Comparison of ENCODE assay signal across 16 mouse cellular contexts in genomic region chr4:156166477-156166876, GRCm38 (mm10). TPM values are rescaled to one million over a fixed set of nuclear protein-coding genes. Genes with fewer than 3 reads are reported as not detected.
DNase-seq lines count a peak whose midpoint lies in the region; ATAC-seq and TF ChIP-seq lines count a peak whose summit lies in the region.
"Had no signal": no experiment of that assay in that cellular context is flagged by ENCODE, and none has a peak within 500 bp of the region (broad histone marks: within the 10 kb centered on the region; RNA-seq: fewer than 3 reads in every experiment).

No protein-coding gene starts in this region.

- 88% methylated on average over 9 of the region's 9 CpGs for WGBS in lung, postnatal 0 days
- WGBS in midbrain, embryonic 11.5 days = 89% methylated on average over 9 of the region's 9 CpGs

- H3K9me3 ChIP-seq in lung, postnatal 0 days (ENCODE audit: low read length) = no peaks in the 10 kb centered on the region
- peaks cover 5% of the 10 kb centered on the region; the same call in 1 of the 2 replicates for H3K9me3 ChIP-seq in midbrain, embryonic 11.5 days (ENCODE audit: control insufficient read depth, low read length)
- H3K9me3 ChIP-seq: midbrain, embryonic 15.5 days had no signal

- peak; percentile 86 for DNase-seq in heart, adult 11 months
- DNase-seq in heart, postnatal 4 days = no peak
- DNase-seq in lung, postnatal 0 days (ENCODE audit: low spot score) = no peak
- no peak for DNase-seq in lung, postnatal 25 days (ENCODE audit: low spot score)
- peak; percentile 40 for DNase-seq in thymus, postnatal 14 days
- DNase-seq in c-Kit-positive CD71-positive TER-119-positive erythroid progenitor cells, embryonic 14.5 days (ENCODE audit: low spot score) = no peak
- DNase-seq in midbrain, embryonic 11.5 days (ENCODE audit: low spot score, missing footprints) = no peak
- DNase-seq: adrenal gland, postnatal 14 days; cerebellum, adult 18-20 months; gastrocnemius, postnatal 36 days; kidney, adult 18-20 months; right cerebral cortex, postnatal 25 days had no signal

- H3K27ac ChIP-seq in lung, postnatal 0 days (ENCODE audit: low read length) = no peak overlapping the region
- H3K27ac ChIP-seq in midbrain, embryonic 11.5 days (ENCODE audit: low read depth, low read length) = no peak overlapping the region
- H3K27ac ChIP-seq: forebrain, embryonic 12.5 days; limb, embryonic 10.5 days; midbrain, embryonic 15.5 days had no signal

- H3K36me3 ChIP-seq in lung, postnatal 0 days (ENCODE audit: insufficient read depth, low read length) = peaks cover 37% of the 10 kb centered on the region; the same call in 1 of the 2 replicates
- peaks cover 44% of the 10 kb centered on the region for H3K36me3 ChIP-seq in midbrain, embryonic 11.5 days (ENCODE audit: control insufficient read depth, insufficient read depth, low read length)

- TF ChIP-seq EP300 in lung, postnatal 0 days (IDR thresholded peaks at IDR 0.05) = no peak

- no peak overlapping the region for H3K4me2 ChIP-seq in lung, postnatal 0 days (replicated peaks; ENCODE audit: low read depth, low read length)
- no peak overlapping the region for H3K4me2 ChIP-seq in midbrain, embryonic 11.5 days
- H3K4me2 ChIP-seq: forebrain, embryonic 12.5 days; midbrain, embryonic 15.5 days had no signal

- no peak for ATAC-seq in lung, postnatal 0 days
- ATAC-seq in erythroid progenitor cell, adult 5-6 weeks (replicated peaks; ENCODE audit: low FRiP score, poor library complexity, severe bottlenecking) = 0 out of 2 replicates have a peak, but pooled peaks have one; percentile 31
- no peak for ATAC-seq in midbrain, embryonic 11.5 days (ENCODE audit: low FRiP score)
- ATAC-seq: midbrain, embryonic 15.5 days had no signal

- peak; percentile 39 for TF ChIP-seq CTCF in lung, postnatal 0 days (IDR thresholded peaks at IDR 0.05)

- no peaks in the 10 kb centered on the region for H3K4me1 ChIP-seq in lung, postnatal 0 days (ENCODE audit: insufficient read depth, low read depth, low read length)
- H3K4me1 ChIP-seq in midbrain, embryonic 11.5 days (ENCODE audit: control insufficient read depth, insufficient read depth, low read length) = no peaks in the 10 kb centered on the region
- H3K4me1 ChIP-seq: forebrain, embryonic 12.5 days; limb, embryonic 10.5 days; midbrain, embryonic 15.5 days had no signal

- no peak overlapping the region for H3K4me3 ChIP-seq in lung, postnatal 0 days (ENCODE audit: low read depth, low read length)
- no peak overlapping the region for H3K4me3 ChIP-seq in midbrain, embryonic 11.5 days (ENCODE audit: low read depth, low read length)
- H3K4me3 ChIP-seq: forebrain, embryonic 12.5 days; limb, embryonic 10.5 days; midbrain, embryonic 15.5 days had no signal

- no peaks in the 10 kb centered on the region for H3K27me3 ChIP-seq in lung, postnatal 0 days (replicated peaks; ENCODE audit: insufficient read depth, low read length)
- no peaks in the 10 kb centered on the region for H3K27me3 ChIP-seq in midbrain, embryonic 11.5 days (ENCODE audit: control insufficient read depth, insufficient read depth, low read length)
- H3K27me3 ChIP-seq: forebrain, embryonic 12.5 days; midbrain, embryonic 15.5 days had no signal

- no peak overlapping the region for H3K9ac ChIP-seq in lung, postnatal 0 days (replicated peaks; ENCODE audit: low read depth)
- no peak overlapping the region for H3K9ac ChIP-seq in midbrain, embryonic 11.5 days (ENCODE audit: low read length)
- H3K9ac ChIP-seq: forebrain, embryonic 12.5 days; midbrain, embryonic 15.5 days had no signal

RNA-seq across cellular contexts. Expression of gene Agrn, which starts 30.8 kb away (rescaled TPM):
- total RNA-seq in heart, postnatal 4 days (2021) = 100 to 1,000 TPM; 112 TPM
- 70.1 and 85.7 TPM in 2 replicates for polyA plus RNA-seq in lung, postnatal 0 days (2015; fragmentation: Nextera tagmentation; extraction: Ambion mirVana)
- 107 and 119 TPM in 2 replicates for total RNA-seq in erythroid progenitor cell, adult 5-6 weeks (2015; ENCODE audit: low replicate concordance)
- 52.9 and 82.3 TPM in 2 replicates for total RNA-seq in erythroid progenitor cell, adult 5-6 weeks (2017; ENCODE audit: low replicate concordance)
- polyA plus RNA-seq in midbrain, embryonic 11.5 days (2014; fragmentation: Nextera tagmentation; extraction: Ambion mirVana) = 62.2 and 68.2 TPM in 2 replicates

RNA-seq across cellular contexts. Expression of gene Isg15, which starts 34.1 kb away (rescaled TPM):
- total RNA-seq in heart, postnatal 4 days (2021) = 1 to 10 TPM; 1.3 to 1.4 TPM
- polyA plus RNA-seq in lung, postnatal 0 days (2015; fragmentation: Nextera tagmentation; extraction: Ambion mirVana) = 11.8 and 13.8 TPM in 2 replicates
- total RNA-seq in erythroid progenitor cell, adult 5-6 weeks (2015; ENCODE audit: low replicate concordance) = 32.8 and 101 TPM in 2 replicates
- 71.3 and 108 TPM in 2 replicates for total RNA-seq in erythroid progenitor cell, adult 5-6 weeks (2017; ENCODE audit: low replicate concordance)
- 0.25 and 0.30 TPM in 2 replicates for polyA plus RNA-seq in midbrain, embryonic 11.5 days (2014; fragmentation: Nextera tagmentation; extraction: Ambion mirVana)

RNA-seq across cellular contexts. Expression of gene Rnf223, which starts 36.2 kb away (rescaled TPM):
- under 1 TPM in 1 of 2 experiments, not detected in 1; 0.25 TPM for total RNA-seq in heart, postnatal 4 days (2021)
- polyA plus RNA-seq in lung, postnatal 0 days (2015; fragmentation: Nextera tagmentation; extraction: Ambion mirVana) = 0.07 TPM in 1 of 2 replicates, not detected in the other
- 0.84 TPM in 1 of 2 replicates, not detected in the other for total RNA-seq in erythroid progenitor cell, adult 5-6 weeks (2015; ENCODE audit: low replicate concordance)
- 0.30 and 0.90 TPM in 2 replicates for total RNA-seq in erythroid progenitor cell, adult 5-6 weeks (2017; ENCODE audit: low replicate concordance)
- 0.54 and 0.75 TPM in 2 replicates for polyA plus RNA-seq in midbrain, embryonic 11.5 days (2014; fragmentation: Nextera tagmentation; extraction: Ambion mirVana)
- total RNA-seq: adrenal gland, postnatal 14 days; gastrocnemius, postnatal 36 days had no signal

RNA-seq across cellular contexts. Expression of gene AW011738, which starts 36.6 kb away (rescaled TPM):
- total RNA-seq in heart, postnatal 4 days (2021) = 1 to 10 TPM; 7.6 to 7.7 TPM
- 4.0 and 5.1 TPM in 2 replicates for polyA plus RNA-seq in lung, postnatal 0 days (2015; fragmentation: Nextera tagmentation; extraction: Ambion mirVana)
- 12.2 and 17.3 TPM in 2 replicates for total RNA-seq in erythroid progenitor cell, adult 5-6 weeks (2015; ENCODE audit: low replicate concordance)
- 13.1 and 16.0 TPM in 2 replicates for total RNA-seq in erythroid progenitor cell, adult 5-6 weeks (2017; ENCODE audit: low replicate concordance)
- 2.4 TPM in 2 replicates for polyA plus RNA-seq in midbrain, embryonic 11.5 days (2014; fragmentation: Nextera tagmentation; extraction: Ambion mirVana)

RNA-seq across cellular contexts. Expression of gene Perm1, which starts 49.2 kb away (rescaled TPM):
- 100 to 1,000 TPM in 1 of 2 experiments, 10 to 100 TPM in 1; 91.2 to 106 TPM for total RNA-seq in heart, postnatal 4 days (2021)
- polyA plus RNA-seq in lung, postnatal 0 days (2015; fragmentation: Nextera tagmentation; extraction: Ambion mirVana) = 0.46 and 0.56 TPM in 2 replicates
- 4.2 and 7.2 TPM in 2 replicates for total RNA-seq in erythroid progenitor cell, adult 5-6 weeks (2015; ENCODE audit: low replicate concordance)
- 3.2 and 5.9 TPM in 2 replicates for total RNA-seq in erythroid progenitor cell, adult 5-6 weeks (2017; ENCODE audit: low replicate concordance)
- 0.81 and 1.2 TPM in 2 replicates for polyA plus RNA-seq in midbrain, embryonic 11.5 days (2014; fragmentation: Nextera tagmentation; extraction: Ambion mirVana)

Comparison
In these comparisons a context has a peak if more than half of its experiments do, and no peak if none do; other contexts are left out.
1. DNase-seq: peak in heart, adult 11 months (single experiment) and thymus, postnatal 14 days (single experiment); none in heart, postnatal 4 days (single experiment), lung, postnatal 0 days (single experiment), lung, postnatal 25 days (single experiment), c-Kit-positive CD71-positive TER-119-positive erythroid progenitor cells, embryonic 14.5 days (single experiment) and midbrain, embryonic 11.5 days (single experiment).
2. RNA of gene Isg15, which starts 34.1 kb away (total RNA-seq): 32.8 to 108 TPM in erythroid progenitor cell, adult 5-6 weeks; 1.3 to 1.4 TPM in heart, postnatal 4 days; every median in the first group is over 10 times any median in the second.